In genomic region chr7:141437178-141438120, GRCm38 (mm10) we compare ENCODE assay signal across 8 mouse cellular contexts. TPM values are rescaled to one million over a fixed set of nuclear protein-coding genes. Genes with fewer than 3 reads are reported as not detected.
A peak's percentile ranks its signal among the peaks of the same experiment; 100 is the strongest.
DNase-seq lines count a peak whose midpoint lies in the region; ATAC-seq and TF ChIP-seq lines count a peak whose summit lies in the region.

Slc25a22 (minus strand) TSS chr7:141437892.

- no peak for TF ChIP-seq CTCF in Patski (IDR thresholded peaks at IDR 0.05)
- peak; percentile 61; the same call in 1 of the 2 replicates for TF ChIP-seq CTCF in cerebellum, adult 2 months (IDR thresholded peaks at IDR 0.05; ENCODE audit: borderline replicate concordance, insufficient read depth, low read depth, low read length)
- TF ChIP-seq CTCF in forebrain, postnatal 0 days (IDR thresholded peaks at IDR 0.05; ENCODE audit: low read depth), result peak; percentile 81
- peak; percentile 90 for TF ChIP-seq CTCF in layer of hippocampus, adult 2 months (conservative IDR thresholded peaks at IDR 0.05)

- no peaks in the 10 kb centered on the region for H3K9me3 ChIP-seq in forebrain, postnatal 0 days (ENCODE audit: low read length)
- H3K9me3 ChIP-seq in lung, embryonic 16.5 days (ENCODE audit: control insufficient read depth, low read length), result no peaks in the 10 kb centered on the region

- H3K27me3 ChIP-seq in Patski, result no peaks in the 10 kb centered on the region
- no peaks in the 10 kb centered on the region for H3K27me3 ChIP-seq in cerebellum, adult 2 months (ENCODE audit: control insufficient read depth, insufficient read depth, low read length)
- no peaks in the 10 kb centered on the region for H3K27me3 ChIP-seq in forebrain, postnatal 0 days (ENCODE audit: insufficient read depth, low read length)
- no peaks in the 10 kb centered on the region for H3K27me3 ChIP-seq in lung, embryonic 16.5 days (ENCODE audit: control insufficient read depth, insufficient read depth, low read depth, low read length)

- peaks cover 20% of the 10 kb centered on the region for H3K36me3 ChIP-seq in forebrain, postnatal 0 days (ENCODE audit: insufficient read depth)
- H3K36me3 ChIP-seq in lung, embryonic 16.5 days (ENCODE audit: control insufficient read depth, insufficient read depth, low read length), result peaks cover 7% of the 10 kb centered on the region; the same call in 1 of the 2 replicates

- peaks cover 32% of the 10 kb centered on the region for H3K4me1 ChIP-seq in cerebellum, adult 2 months (ENCODE audit: control insufficient read depth, insufficient read depth, low read length)
- peaks cover 31% of the 10 kb centered on the region for H3K4me1 ChIP-seq in forebrain, postnatal 0 days (ENCODE audit: insufficient read depth)
- H3K4me1 ChIP-seq in lung, embryonic 16.5 days (replicated peaks; ENCODE audit: control insufficient read depth, insufficient read depth, low read length), result peaks cover 32% of the 10 kb centered on the region

- peak within 1 kb of the TSS; percentile 99 for H3K27ac ChIP-seq in cerebellum, adult 2 months (ENCODE audit: insufficient read depth, low read length)
- H3K27ac ChIP-seq in forebrain, postnatal 0 days (ENCODE audit: low read depth, low read length), result peak within 1 kb of the TSS; percentile 86
- peak within 1 kb of the TSS; percentile 97 for H3K27ac ChIP-seq in layer of hippocampus, adult 2 months
- peak within 1 kb of the TSS; percentile 24; the same call in 1 of the 2 replicates for H3K27ac ChIP-seq in lung, embryonic 16.5 days (ENCODE audit: low read length)

- peak; percentile 75 for ATAC-seq in Patski
- peak; percentile 91 for ATAC-seq in forebrain, postnatal 0 days
- ATAC-seq in lung, embryonic 16.5 days (ENCODE audit: low read depth), result peak; percentile 80

- TF ChIP-seq POLR2A in cerebellum, adult 2 months (IDR thresholded peaks at IDR 0.05; ENCODE audit: borderline replicate concordance, insufficient read depth, low read length), result peak; percentile 74; the same call in 1 of the 2 replicates

- H3K4me2 ChIP-seq in forebrain, postnatal 0 days (ENCODE audit: low read depth), result peak within 1 kb of the TSS; percentile 93
- H3K4me2 ChIP-seq in lung, embryonic 16.5 days (ENCODE audit: low read depth, low read length), result peak within 1 kb of the TSS; percentile 97

- in situ Hi-C loops in Patski (cut with MboI; ENCODE audit: low pct_unique_long_range_greater_than_20kb), result no loop called here

- CTCF ChIA-PET in Patski (lab: Charles Lee), result interaction anchor here (0.8 to 2.4 kb wide), 8 partner anchors 11 to 87 kb away, joined by 3 to 10 read pairs (median 4); partner anchors contain the start of gene Gatd1

- DNase-seq in Patski (ENCODE audit: low read depth, low spot score), result no peak
- DNase-seq in cerebellum, adult 2 months, result peak; percentile 87 to 92
- peak; percentile 93 for DNase-seq in forebrain, postnatal 0 days
- peak; percentile 71 for DNase-seq in heart, postnatal 25 days (ENCODE audit: low spot score)
- peak; percentile 75 to 83 for DNase-seq in layer of hippocampus, adult 2 months (ENCODE audit: low spot score in 2 of 2)
- DNase-seq in ovary, postnatal 14 days (ENCODE audit: low spot score), result peak; percentile 76
- peak; percentile 85 to 86 for DNase-seq in thymus, postnatal 36 days

- H3K9ac ChIP-seq in forebrain, postnatal 0 days, result peak within 1 kb of the TSS; percentile 87
- peak within 1 kb of the TSS; percentile 81 for H3K9ac ChIP-seq in lung, embryonic 16.5 days (ENCODE audit: low read length)

- 4% methylated on average over 53 of the region's 53 CpGs for WGBS in cerebellum, adult 2 months
- 7% methylated on average over 53 of the region's 53 CpGs for WGBS in forebrain, postnatal 0 days
- 6% methylated on average over 53 of the region's 53 CpGs for WGBS in lung, embryonic 16.5 days

- intact Hi-C loops in heart, postnatal 25 days (cut with DNase I), result loop anchor here (1.0 kb wide), 1 partner anchor 28 kb away; no protein-coding TSS in a partner anchor

- POLR2A ChIA-PET in Patski (lab: Charles Lee), result interaction anchor here (0.8 to 1.2 kb wide), 5 partner anchors 16 to 29 kb away, joined by 3 to 4 read pairs (median 4); no protein-coding TSS in a partner anchor

- H3K4me3 ChIP-seq in cerebellum, adult 2 months (replicated peaks; ENCODE audit: insufficient read depth, low read depth, low read length), result peak within 1 kb of the TSS; percentile 98
- peak within 1 kb of the TSS; percentile 70 for H3K4me3 ChIP-seq in forebrain, postnatal 0 days (ENCODE audit: low read depth, low read length)
- peak within 1 kb of the TSS; percentile 62 for H3K4me3 ChIP-seq in layer of hippocampus, adult 2 months
- H3K4me3 ChIP-seq in lung, embryonic 16.5 days (ENCODE audit: low read length), result peak within 1 kb of the TSS; percentile 72

RNA-seq across cellular contexts. Expression of gene Slc25a22, which starts in this region (rescaled TPM):
- 20.6 TPM for polyA plus RNA-seq in Patski (2021)
- 328 and 384 TPM in 2 replicates for polyA plus RNA-seq in cerebellum, adult 2 months (2012; rRNA removed)
- 115 and 141 TPM in 2 replicates for total RNA-seq in forebrain, postnatal 0 days (2014; rRNA removed)
- polyA plus RNA-seq in forebrain, postnatal 0 days (2015; fragmentation: Nextera tagmentation; extraction: Ambion mirVana), result 106 and 132 TPM in 2 replicates
- total RNA-seq in heart, postnatal 25 days (2021), result 10 to 100 TPM; 58.8 to 72.6 TPM
- total RNA-seq in layer of hippocampus, adult 2 months (2021), result 100 to 1,000 TPM; 338 to 343 TPM
- polyA plus RNA-seq in lung, embryonic 16.5 days (2015; fragmentation: Nextera tagmentation; extraction: Ambion mirVana), result 21.7 and 24.5 TPM in 2 replicates

Comparison
In these comparisons a context has a peak if more than half of its experiments do, and no peak if none do; other contexts are left out.
1. H3K27ac ChIP-seq: peak in every context shown above with its lines; median percentile 99 in cerebellum, adult 2 months; 97 in layer of hippocampus, adult 2 months; 86 in forebrain, postnatal 0 days; 24 in lung, embryonic 16.5 days.